Mouse (Mus musculus): ENCODE measurements around the gene Slc9a3r2. TPM values are rescaled to one million over a fixed set of nuclear protein-coding genes. Genes with fewer than 3 reads are reported as not detected.
"Not testable (repeated sequence)": the region's sequence is repeated elsewhere in the genome, so short reads cannot be mapped to it uniquely, and the experiment has no call there.

Gene Slc9a3r2
- polyA plus RNA-seq, 2 experiments from 2014 or later, result not detected

DNA sequence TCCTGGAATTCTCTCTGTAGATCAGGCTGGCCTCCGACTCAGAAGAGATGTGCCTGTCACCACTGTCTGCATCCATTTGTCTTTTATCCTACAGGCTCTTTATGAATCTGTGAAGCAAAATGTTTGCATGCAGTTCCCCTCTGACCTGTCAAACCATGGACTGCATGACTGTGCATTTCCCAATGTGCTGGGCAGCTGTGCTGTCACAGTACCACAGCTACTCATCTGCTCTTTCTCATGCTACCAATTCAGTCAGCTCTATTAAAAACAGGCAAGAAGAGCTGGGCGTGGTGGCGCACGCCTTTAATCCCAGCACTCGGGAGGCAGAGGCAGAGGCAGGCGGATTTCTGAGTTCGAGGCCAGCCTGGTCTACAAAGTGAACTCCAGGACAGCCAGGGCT, 16.9 kb upstream of the Slc9a3r2 start:
- ATAC-seq, result not testable (repeated sequence)

DNA sequence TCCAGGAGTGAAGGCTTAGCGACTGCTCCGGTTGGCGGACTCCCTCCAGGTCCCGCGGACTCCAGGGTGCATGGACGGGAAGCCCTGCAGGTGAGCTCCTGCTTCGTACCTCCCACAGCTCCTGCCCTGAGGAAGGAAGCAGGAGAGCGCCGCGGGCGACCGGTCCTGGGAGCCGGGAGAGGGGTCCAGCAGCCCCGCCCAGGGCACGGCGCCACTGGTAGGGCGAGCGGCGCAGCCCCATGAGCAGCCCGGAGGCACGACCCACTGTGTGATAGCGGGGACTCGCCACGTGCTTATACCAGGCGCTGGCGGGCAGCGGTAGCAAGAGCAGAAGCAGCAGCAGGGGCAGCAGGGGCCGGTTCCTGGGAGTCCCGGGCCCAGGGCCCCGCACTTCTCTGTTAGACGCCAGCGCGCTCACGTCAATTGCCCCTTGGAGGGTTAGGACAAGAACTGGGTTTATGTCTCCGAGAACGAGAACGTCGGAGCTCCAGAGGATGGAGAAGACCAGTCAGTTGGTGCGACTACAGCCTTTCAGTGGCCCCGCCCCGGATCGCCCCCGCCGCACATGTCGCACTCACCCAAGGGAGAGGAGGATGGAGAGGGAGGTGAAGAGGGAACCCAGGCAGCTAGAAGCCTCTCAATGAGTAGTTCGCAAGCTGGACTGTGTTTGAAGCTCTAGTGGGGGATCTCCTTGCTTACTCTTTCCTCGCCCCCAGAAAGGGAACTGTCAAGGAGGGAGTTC, 8.1 kb upstream of the Slc9a3r2 start, which contains the start of gene Npw:
Gene Npw, minus strand, starts transcription at position 441 of the 742 bp plus-strand sequence.
- no peak for ATAC-seq

DNA sequence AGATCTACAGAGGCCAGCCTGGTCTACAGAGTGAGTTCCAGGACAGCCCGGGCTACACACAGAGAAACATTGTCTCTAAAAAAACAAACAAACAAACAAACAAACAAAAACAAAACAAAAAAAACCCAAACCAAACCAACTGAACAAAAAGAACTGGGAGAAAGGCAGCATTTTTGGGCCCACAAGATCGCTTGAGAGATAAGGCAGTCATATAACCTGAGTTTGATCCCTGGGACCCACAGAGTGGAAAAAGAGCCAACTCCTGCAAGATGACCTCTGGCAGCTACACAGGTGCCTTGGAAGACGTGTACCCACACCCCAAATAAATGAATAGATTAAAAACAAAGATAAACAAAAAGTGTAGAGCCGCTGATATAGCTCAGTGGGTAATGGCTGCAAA, 4.8 kb upstream of the Slc9a3r2 start:
- no peak for ATAC-seq

DNA sequence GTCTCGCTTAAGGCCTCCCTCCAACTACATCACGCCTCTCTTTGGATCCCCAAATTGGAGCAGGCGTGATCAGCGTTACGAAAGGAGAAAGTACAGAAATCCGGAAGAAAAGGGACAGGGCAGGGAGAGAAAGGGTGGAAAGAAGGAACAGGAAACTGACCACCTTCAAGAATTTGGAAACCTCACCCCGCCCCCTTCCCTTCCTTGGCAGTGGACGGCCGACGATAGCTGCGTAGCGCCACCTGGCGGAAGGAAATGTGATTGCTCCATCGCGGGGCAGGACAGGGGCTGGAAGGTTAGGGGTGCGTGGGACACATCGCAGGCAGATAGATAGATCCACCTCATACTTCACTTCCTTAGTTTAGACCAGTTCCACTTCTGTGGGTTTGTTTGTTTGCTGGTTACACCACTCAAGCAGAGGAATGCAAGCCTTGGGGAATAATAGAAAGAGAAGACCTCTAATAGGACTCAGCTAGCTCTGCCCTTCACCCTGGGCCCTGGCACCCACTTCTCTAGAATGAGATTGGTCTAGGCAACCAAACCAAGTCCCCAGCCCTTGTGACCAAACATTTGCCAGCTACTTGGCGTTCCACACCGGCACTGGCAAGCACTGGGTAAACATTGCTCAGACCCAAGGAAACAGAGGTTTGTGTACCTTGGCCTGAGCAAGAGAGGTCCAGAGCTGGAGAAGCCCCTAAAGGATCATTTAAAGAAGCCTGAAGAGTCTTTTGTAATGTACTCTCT, 4.0 kb upstream of the Slc9a3r2 start:
- peak; percentile 74 for ATAC-seq

DNA sequence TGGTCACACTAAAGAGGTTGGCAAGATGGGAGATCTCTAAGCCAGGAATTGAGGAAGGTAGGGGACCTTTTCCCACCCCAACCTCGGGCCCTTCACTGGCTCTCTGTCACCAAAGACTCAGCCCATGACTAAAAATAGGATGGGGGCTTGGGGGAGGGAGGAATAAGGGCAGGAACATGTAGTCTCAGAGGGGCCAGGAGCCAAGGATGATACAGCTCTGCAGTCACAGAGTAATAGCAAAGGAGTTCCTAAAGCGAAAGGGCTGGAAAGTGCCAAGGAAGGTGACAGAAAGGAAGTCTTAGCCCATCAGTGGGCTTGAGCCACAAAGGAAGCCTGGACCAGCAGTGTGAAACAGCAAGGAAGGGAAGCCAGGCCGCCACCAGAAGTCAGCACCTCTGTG, 1.7 kb upstream of the Slc9a3r2 start:
- ATAC-seq, result no peak

DNA sequence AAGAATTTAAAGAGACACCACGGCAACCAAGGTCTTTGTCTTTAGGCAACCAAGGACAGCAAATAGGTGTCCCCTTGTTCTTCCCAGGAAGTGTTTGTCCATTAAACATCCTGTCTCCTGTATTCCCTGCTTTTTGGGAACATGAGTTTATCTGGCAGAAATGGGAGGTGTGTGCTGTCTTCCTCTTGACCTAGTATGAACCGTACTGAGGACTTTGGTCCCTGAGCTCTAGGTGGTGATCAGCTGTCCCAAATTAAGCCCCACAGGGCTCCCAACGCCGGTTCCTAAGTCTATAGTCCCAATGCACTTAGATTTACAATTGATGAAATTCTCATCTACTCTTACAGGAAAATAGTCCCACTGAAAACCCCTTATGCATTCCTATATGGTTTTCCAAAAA, 639 bp upstream of the Slc9a3r2 start:
- ATAC-seq, result no peak

DNA sequence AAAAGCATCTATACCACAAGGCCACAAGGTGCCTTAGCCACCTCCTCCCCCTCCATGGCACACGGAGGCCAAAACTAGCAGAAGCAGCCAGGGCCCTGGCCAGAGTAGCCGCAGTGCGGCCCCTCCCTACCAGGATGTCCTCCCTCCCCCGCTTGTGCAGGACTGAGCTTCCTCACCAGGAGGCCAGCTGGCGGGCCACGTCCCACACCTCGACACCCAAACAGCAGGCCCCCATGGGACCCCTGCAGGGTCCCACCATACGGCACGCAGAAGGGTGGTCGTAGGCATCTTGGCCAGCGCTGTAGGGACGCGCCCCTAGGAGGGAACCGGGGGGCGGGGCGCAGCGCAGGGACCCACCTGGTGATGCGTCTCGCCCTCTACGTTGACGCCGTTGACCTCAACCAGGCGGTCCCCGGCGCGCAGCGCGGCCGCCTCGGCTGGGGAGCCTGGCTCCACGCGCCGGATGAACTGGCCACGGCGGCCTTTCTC, 502 bp downstream of the Slc9a3r2 start:
- ATAC-seq, result no peak

DNA sequence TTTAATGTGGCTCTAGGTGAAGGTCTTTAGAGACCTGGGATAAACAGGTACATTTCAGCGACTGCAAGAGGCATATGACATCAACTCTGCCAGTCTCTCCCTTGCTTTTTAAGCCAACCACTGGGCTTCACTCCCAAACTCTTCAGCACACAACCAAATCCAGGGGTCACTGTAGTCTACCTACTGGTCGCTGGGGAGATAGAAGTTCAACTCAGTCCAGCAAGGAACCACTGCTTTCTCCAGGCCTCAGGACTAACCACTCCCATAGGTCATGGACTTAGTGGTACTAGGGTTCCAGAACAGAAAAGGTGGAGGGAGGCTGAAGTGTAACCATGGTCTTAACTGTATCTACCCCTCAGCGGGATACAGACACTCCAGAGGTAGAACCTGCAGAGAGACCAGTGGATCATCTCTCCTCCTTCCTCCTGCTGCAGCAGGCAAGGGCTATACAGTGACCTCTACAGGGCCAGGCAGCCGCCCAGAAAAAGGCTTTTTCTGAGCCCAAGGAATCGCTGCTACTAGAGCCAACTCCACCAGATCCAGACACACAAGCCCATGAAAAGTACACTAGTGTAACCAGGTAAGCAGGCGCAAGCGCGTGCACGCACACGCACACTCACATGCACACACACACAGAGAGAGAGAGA, 1.3 kb downstream of the Slc9a3r2 start:
- no peak for ATAC-seq

DNA sequence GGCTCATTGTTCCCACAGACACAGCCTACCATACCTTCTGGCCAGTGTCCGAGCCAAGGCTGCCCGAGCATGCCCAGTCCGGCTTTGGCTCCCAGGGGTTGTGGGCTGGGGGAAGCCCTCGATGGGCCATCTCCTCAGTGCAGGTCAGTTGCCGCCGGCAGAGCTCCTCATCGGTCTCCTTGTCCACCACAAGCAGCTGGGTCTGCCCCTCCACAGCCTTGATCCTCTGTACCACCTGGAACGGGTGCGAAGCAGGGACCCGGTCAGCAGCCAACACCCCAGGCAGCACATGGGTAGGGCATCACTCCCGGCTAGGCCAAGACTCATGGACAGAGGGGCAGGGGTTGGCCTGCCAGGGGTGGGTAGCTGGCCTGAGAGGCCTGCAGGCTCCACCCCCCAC, 2.6 kb downstream of the Slc9a3r2 start:
- ATAC-seq, result no peak

DNA sequence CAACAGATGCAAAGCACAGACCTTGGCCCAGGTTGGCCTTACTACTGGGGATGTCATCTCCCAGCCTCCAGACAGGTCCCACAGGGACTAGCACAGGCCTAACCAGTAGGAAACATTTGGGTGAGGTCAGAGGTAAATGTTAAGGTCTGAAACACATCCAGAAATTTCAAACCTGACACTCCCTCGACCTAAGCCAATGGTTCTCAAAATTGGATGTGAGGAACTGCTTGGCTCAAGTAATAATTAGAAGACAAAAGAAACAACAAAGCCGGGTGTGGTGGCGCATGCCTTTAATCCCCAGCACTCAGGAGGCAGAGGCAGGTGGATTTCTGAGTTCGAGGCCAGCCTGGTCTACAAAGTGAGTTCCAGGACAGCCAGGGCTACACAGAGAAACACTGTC, 3.7 kb downstream of the Slc9a3r2 start:
- no peak for ATAC-seq

DNA sequence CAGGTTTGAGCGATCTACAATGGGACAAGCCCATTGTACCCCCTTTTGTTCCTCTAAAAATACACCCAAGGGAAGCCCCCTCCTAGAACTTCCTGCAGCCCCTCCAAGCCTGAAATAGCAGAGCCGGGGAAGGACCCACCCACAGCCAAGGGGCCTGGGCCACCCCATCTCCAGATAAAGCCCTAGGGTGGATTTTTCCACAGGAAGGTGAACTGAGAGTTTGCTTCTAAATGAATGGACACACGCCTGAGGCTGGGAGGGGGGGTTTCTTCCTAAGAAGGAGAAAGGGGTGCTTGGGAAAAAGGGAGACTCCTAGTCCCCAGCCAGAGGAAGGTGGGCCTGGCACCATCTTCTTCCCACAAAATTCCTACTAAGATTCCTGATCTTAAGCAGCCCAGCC, 4.2 kb downstream of the Slc9a3r2 start:
- no peak for ATAC-seq

DNA sequence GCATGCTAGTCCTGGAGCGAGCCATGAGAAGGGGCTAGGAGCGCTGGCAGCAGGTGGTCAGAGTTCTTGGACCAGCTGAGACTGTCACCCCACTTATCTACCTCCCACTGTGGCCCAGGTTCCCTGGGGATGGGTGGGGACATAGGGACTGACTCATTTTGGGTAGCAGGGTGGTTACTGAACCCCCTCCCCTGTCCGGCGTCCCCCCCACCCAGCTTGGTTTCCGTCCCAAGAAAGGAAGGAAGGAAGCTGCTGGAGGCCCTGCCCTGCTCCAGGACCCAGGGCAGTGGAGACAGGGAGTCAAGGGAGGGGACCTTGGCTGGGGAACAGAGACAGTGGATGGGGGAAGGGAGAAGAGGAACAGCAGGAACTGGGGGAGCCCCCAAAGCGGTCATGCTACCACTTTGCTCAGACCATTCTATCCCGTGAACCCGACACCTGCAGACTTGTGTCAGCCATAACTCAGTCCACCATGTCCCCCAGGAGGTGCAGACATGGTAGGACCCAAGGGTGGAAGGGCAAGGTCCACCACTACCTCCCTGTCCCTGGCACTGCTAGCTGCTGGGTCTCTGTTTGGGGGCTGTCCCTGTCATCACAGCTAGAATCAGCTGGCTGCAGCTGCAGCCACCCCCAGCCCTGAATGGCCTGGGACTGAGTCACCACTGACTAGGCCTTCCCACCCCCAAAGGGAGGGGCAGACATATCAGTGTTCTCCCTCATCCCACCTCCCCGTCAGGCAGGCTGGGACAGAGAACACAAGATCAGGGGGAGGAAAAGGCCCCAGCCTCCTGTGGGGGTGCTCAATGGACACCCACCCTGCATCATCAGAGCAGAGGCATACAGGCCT, 5.0 kb downstream of the Slc9a3r2 start:
- no peak for ATAC-seq

DNA sequence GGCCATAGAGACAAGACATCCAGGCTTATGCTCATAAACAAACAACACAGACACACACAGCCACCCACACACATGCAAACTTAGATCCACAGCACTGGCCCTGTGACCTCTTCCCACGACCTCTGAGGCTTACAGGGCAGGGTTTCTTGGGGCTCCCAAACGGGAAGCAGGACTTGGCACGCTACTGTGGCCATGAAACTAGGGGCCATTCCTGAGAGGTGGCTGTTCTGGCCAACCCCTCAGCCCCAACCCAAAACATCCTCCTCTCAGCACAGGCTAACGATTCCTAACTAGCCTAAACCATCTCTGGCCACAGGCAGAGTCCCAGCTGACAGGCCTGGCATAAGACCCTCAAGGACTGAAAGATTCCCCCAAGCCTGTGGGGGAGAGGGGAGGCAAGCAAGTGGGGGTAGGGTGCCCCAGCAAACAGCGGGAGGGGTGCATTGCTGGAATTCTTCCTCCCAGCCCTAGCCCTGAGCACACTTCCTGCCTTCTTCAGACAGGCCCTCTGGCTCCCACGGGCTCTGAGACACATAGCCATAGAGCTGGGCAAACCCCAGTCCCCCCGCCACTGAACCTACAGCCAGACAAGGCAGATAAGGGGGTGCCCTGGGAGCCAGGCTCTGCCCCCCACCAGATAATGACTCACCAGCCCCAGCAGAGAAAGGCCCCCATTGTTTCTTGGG, 6.0 kb downstream of the Slc9a3r2 start:
- no peak for ATAC-seq

DNA sequence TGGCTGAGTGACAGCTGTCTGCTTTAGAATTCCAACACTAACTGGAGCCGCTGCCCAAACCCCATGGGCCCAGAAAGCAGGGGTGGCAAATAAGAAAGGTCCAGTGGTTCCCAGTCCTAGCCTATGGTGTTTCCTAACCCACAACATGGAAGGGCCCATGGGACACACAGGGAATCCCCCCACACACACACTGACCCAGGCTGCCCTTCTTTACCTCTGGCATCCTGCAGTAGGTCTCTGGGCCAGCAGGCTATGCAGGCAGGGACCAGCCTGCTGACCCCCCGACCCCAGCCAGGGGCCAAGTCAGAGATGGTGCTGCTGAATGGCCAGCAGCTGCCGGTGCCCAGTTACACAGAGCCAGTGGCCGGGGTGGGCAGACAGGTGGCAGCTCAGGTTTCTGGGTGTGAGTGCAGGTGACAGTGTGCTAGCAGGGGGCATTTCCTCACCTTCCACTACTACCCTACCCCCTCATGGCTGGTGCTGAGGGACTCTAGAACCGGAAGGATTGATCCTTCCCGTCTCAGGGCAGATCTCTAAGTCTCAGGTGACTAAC, 7.3 kb downstream of the Slc9a3r2 start:
- ATAC-seq, result no peak

DNA sequence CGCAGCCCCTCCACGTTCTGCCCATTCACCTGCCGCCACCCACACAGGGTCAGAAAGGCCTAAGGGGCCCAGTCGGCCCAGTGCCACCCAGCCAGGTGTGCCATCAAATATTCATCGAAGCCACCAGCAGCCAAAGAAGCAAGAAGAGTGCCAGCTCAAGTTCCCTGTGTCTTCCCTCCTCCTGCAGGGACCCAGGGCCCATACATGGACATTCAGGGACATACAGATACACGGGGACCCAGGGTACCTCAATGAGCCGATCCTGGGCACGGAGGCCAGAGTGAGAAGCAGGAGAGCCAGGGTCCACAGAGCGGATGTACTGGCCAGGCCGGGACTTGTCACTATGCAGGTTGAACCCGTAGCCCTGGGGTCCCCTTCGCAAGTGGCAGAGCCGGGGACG, 8.2 kb downstream of the Slc9a3r2 start:
- ATAC-seq, result no peak

DNA sequence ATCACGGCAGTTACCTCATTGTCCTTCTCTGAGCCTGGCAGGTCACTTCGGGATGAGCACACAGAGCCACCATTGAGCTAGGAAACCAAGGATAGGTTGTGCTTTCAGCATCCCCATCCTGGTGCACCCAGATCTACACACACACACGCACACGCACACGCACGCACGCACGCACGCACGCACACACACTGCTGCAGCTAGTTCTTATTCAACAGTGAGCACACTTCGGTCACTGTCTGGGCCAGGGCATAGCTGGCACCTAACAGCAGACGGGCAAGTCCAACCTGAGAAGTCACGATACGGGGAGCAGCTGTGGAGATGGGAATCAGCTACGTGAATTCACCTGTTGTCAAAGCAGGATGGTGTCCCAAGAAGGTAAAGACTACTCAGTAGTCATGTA, 9.5 kb downstream of the Slc9a3r2 start:
- no peak for ATAC-seq

DNA sequence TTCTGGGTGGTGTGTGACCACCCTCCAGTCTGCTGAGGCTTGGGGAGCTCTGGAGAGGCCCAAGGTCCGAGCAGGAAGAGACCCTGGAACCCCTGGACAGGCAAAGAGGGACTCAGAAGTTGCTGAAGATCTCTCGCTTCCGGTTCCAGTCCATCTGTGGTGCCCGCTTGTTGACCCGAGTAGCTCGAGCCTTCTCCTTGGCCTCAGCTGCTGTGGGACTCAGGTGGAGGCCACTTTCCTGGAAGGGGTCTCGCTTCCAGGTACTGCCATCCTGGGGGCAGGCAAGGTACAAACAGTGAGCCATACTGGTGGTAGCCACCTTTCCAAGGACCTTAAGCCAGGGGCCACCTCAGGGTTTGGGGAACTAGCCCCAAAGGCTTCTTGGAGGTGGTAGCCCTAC, 10.0 kb downstream of the Slc9a3r2 start:
- ATAC-seq, result no peak

DNA sequence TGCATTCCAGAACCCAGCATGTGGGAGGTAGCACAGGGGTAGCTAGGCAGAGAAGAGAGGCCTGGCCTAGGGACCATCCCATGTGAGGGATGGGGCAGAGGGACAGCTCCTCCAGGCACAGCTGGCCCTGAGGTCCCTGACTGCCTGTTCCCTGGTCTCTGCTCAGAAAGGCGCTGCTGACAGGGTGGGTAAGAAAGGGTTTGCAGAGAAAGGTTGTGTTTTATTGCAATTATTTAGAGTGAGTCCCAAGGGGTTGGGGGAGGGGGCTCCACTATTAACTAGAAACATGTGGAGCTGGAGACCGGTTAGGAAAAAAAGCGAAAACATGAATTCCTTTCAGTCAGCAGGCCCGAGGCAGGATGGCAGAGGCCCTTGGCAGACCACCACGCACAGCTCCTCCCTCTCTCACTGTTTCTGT, 10.5 kb downstream of the Slc9a3r2 start:
- no peak for ATAC-seq

DNA sequence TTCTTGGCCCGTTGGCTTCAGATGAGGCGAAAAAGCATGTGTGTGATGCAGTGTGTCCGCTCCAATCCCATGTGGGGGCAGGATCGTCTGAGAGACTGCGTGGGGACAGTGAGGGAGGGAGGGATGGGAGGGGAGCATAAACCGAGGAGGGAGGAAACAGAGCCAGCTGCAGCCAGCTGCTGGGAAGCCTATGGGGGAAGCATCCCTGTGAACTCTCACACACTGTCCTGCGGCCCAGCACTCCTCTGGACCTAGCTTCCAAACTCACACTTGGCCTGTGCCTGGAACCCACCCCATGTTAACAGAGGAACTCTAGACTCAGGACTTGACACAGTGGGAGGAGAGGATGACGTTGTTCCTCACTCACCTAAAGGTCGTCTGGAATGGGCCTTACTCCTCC, 11.3 kb downstream of the Slc9a3r2 start:
- ATAC-seq, result no peak

DNA sequence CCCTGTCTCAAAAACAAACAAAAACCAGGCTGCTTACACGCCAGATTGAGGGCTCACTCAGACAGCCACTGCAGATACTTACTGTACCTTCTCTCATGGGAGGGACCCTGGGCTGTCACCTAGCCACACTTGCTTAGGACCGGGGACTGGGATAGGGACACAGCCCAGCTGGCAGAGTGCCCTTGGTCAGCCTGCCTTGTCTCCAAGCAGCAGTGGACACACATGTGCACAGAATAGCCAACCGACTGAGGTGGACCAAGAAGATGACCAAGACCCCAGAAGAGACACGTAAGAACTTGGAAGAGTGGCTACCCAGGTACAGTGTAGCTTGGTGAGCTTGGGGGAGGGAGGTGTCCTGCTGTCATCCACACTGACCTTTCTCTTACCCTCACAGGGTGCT, 11.9 kb downstream of the Slc9a3r2 start:
- no peak for ATAC-seq

DNA sequence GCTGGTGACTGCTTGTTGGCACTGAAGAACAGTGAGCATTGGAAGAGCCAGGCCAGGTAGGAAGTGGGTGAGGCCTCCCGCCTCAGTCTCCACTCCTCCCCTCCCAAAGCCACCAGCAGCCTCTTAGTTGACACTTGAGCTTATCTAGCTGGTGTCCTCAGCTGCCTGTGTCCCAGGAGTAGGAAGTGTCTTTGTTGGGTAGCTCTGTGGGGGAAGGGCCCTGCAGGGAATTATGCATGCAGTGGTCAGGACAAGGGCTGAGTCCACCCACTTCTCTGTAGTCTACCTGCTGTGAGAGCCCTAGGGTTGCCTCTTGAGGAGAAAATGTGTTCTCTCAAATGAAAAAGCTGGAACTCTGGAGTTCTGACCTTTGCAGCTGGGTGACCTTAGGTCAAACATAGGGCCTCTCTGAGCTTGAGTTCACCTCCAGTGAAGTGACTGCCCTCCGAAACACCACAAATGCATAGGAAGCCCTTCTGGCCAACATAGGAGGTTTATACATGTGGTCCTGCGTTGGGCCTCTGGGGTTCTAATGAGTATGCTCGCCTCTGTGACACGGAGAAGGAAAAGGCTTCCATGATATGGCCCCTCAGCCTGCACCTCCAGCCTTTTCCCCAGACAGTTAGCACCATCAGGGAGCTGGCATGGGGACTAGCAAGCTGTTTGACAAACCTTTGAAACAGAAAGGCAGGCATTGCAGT, 13.2 kb downstream of the Slc9a3r2 start:
- no peak for ATAC-seq
